Mouse (Mus musculus) layer of hippocampus, adult 9-11 months (tissue): ENCODE measurements around the gene Nlk.
"Not testable (repeated sequence)": the region's sequence is repeated elsewhere in the genome, so short reads cannot be mapped to it uniquely, and the experiment has no call there.

Source experiments
- DNase-seq: peaks from one replicate; pipeline ENCODE4 v3.0.0; 2022

Nlk gene

DNA sequence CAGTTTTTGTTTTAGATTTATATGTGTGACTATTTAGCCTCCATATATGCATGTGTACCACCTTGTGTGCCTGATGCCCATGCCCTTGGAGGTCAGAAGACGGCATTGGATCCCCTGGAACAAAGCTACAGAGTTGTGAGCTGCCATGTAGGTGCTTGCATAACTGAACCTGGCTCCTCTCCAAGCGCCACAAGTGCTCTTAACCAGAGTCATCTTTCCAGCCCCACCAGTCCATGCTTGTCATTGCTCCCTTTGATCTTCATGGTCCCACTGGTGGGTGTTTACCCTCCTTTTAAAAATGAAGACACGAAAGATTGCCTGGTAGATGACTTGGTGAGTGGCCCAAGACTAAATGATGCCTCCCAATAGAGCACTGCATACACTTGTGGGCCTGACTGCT is 156.8 kb downstream of the Nlk start:
- no peak for DNase-seq

DNA sequence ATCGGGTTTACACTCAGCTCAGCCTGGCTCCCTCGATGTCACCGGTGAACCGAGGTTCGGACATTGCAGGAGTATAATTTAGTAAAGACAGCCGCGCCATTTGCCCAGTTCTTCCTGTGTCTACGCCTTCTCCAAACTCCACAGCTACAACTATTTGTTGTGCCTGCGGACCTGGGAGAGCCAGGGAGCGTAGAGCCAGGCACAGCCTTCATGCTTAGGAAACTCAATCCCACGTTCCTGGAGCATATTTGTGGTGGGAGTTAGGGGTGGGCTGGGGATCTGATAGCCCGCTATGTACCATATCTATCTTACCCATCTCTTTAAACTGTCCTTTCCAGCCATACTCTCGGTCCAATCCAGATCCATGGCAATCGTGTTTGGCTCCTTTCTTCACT is 160.5 kb downstream of the Nlk start:
- no peak for DNase-seq

DNA sequence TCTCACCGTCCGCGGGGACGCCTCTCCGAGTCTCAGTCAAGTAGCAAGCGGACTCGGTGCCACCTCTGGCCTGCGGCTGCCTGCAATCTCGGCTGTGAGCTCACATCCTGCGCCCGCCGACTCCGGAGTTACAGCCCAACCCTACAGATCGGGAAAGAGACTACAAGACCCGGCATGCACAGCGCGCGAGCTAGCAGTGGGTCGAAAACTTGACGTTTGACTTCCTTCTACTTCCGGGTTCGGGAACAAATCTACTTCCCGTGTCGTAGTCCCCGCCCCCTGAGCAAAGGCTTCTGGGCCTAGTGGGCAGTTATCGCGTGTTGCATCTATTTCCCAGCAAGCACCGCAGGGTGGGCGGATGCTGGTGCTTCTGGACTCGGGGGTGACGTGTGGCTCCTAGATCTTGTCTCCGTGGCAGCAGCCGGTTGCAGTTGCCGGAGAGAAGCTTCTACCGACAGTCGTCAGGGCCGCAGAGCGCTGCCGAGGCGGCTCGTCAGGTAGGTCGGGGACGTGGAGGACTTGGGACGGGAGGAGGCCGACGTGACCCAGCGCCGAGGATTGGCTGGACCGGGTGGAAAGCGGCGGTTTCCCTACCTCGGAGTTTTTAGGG is 161.0 kb downstream of the Nlk start, which contains the start of the genes Tnfaip1 and Ift20:
Gene Tnfaip1 (minus strand): TSS at position 253 of the 610 bp plus-strand sequence.
Gene Ift20 (plus strand): TSS at position 282 of the 610 bp plus-strand sequence.
- peak; percentile 99 for DNase-seq

DNA sequence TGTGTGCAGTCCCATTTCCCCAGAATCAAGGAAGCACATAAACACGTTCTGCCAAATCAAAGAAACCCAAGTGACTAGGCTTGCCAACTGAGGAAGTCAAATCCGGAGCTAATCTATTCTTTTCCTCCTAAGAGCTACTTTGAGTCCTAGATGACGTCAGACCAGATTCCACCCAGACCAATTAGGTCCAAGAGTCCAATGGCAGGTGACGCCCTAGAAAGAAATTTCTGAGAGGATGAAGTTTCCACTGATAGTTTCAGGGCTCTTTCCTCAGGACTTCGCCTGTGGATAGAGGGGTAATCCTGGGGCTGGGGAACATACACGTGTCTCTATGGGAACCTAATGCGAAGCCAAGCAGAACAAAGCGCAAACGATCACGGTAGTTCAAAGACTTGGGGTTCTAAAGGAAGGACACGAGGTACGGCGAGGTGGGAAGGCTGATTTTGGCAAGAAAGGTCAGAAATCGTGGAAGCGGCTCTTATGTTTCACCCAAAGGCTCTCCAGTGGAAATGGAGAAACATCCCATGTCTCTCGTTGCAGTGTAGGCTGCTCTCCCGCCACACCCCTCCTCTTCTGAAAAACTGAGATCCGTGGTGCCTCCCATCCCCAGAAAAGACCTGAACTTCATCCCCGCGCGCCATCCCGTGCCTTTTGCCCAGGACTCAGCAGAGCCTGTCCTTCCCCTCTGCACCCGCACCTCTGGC is 161.6 kb downstream of the Nlk start:
- DNase-seq, result peak; percentile 44

DNA sequence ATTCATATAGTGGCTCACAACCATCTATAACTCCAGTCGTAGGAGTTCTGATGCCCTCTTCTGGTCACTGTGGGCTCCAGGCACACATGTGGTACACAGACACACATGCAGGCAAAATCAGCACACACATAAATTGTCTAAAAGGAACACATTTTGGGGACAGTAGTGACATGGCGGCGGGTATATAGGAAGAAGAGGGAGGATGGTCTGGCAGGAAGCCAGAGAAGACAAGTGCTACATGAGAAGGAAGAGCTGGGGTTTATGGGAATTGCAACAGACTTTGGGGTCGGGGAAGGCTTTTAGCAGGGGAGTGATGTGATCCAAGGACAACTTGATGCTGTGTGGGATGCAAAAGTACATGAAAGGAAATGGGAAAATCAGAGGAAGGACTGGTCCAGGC is 162.7 kb downstream of the Nlk start:
- DNase-seq, result no peak

DNA sequence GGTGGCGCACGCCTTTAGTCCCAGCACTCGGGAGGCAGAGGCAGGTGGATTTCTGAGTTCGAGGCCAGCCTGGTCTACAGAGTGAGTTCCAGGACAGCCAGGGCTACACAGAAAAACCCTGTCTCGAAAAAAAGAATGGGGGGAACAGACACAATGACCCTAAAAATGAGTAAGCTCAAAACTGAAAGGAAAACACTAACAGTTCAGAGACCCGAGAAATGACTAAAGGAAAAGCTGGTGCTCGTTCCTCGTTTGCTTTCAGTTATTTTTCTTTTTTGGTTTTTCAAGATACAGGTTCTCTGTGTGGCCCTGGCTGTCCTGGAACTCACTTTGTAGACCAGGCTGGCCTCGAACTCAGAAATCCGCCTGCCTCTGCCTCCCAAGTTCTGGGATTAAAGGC is 165.7 kb downstream of the Nlk start:
- not testable (repeated sequence) for DNase-seq

DNA sequence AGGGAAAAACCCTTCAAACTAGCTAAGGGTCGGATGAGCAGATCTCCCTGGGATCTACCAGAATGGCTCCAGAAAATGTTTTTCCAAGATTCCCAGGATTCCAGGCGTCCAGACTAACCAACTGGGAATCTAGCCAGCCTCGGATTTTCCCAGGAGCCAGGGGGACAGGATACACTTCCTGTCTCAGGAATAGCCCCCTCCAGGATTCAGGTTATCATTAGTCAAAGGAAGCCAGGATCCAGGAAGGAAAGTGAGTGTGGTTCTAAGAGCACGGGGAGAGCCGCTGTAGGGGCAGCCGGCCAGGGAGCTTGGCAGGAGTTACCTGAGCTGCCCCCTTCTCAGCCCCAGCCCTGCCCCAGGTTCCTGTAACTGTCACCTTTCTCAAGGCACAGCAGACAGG is 166.1 kb downstream of the Nlk start:
- DNase-seq, result no peak

DNA sequence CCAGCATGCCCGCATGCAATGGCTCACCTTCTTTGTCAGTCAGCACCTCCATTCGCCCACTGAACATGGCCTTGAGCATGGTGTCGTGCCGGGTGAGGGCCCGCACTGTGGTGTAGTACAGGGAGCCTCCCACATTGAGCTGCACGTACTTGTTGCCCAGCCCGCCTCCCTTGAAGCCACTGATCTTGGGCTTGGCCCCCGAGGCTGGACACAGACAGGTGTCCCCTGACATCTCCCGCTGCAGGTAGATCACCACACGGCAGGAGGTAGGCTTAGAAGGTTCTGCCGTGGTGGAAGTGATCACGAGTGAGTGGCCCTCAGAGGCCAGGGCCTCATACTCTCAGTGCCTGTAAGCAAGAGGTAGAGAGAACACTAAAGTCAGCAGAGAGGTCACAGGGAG is 167.2 kb downstream of the Nlk start:
- no peak for DNase-seq

DNA sequence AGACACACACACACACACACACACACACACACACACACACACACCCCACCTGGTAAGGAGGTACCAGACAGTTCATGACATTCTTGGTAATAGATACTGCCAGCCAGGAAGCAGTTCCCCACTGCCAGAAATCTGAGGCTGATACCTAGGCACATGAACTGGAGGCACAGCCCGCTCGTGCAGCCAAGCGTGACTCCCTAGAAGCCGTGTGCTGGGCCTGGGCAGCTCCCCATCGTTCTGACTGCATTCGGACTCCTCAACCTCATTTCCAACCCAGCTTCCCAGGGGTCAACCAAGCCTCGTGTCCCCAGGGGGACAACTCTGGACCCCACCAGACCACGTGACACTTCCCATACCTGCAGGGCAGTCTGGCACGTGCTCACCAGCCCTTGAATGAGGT is 168.5 kb downstream of the Nlk start:
- no peak for DNase-seq

DNA sequence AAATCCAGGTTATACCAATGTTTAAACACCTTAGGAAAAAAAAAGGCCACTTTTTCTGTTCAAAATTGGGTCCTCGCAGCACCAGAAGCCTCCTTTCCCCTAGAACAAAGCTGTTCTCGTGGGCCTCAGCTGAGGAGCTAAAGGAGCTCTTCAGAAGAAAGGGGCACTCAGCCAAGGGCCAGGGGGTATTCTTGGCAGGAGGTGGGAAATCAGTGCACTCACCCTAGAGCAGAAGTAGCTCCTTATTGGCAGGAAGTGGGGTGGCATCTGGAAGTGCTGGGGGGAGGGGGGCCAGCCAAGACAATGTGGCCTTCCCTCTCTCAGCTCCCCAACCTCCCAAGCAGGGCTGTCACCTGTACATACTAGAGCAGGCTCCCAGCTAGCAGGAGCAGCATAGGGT is 172.3 kb downstream of the Nlk start:
- DNase-seq, result no peak

DNA sequence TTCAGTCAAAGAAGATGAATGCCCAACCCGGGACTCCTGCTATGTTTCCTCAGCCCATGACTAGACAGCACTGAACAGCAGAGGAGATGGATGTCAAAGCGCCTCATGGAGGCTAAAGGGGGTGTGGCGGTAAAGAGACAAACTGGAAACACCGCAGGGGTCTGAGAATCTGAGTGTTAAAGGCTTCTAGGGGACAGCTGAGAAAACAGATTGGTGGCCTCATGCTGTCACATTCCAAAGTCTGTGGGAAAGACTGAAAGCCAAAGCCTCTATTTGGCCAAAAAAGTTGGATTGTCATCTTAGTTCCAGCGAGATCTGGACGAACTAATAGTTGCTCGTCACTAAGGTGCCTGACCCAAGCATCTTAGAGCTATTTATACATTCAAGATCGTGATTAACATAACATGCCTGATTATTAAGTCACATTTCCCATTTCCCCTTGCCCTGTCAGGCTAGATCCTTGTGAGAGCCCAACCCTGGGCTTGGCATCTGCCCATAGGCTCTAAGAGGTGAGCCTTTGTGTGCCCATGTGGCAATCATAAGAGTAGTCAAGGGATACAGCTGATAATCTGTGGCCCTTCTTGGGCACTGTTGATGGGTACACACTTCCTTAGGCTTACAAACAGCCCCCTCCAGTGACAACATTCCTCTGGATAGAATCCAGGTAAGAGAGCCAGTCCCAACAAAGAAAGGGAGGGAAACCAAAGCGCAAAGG is 173.8 kb downstream of the Nlk start:
- DNase-seq, result no peak

DNA sequence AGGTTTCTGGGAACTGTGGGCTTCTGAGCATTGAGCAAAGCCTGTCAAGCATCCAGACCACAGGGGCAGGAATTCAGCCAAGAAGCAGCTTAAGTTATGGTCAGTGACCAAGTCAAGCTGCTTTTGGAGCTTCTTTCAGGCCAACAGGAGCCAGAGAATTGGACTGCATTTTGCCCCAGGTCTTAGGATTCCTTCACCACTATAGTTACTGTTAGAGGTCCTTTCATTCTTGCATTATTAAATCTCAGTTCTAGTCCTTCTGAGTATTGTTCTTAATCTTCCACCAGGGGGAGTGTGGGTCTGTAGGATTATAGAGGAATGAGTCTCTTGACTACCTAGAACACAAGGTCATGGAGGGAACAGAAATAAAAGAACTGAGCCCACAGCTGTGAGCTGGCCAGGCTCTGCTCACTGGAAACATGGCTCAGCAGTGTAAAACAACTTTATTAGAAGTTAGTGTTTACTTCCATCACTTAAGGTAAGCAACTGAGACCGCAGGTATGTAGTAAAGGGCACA is 174.6 kb downstream of the Nlk start:
- DNase-seq, result no peak

DNA sequence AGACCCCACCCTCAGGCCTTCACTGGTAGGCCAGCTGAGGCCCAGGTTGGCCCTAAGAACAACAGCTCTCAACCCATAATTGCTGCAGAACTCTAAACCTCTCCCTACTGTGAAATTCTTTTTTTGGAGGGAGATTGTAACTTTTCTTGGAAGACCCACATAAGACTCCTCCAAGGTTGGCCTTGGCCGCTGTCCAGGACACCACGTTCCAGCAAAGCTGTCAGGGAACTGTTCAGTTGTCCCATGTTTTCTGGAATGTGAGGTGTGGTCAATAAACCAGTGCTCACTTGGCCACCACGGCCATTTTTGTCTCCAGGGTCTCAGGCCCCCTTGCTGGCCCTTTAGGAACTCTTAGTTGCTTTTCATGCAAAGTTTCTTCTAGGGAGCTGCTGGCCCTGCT is 175.3 kb downstream of the Nlk start:
- no peak for DNase-seq

DNA sequence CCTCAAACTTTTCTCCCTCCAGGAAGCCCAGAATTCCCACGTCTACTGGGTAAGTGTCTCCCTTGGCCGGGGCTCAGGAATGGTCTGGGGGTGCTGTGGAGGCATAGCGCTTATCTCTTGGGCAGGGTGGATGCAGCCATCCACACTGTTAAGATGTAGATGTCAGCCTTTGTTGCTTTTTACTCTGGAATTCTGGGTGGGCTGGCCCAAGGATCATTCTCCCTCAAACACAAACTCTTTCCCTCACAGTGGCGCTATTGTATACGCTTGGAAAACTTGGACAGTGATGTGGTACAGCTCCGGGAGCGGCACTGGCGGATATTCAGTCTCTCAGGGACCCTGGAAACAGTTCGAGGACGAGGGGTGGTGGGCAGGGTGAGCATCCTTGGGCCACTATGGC is 178.2 kb downstream of the Nlk start:
- no peak for DNase-seq
